ENCODE assay signal across 10 mouse cellular contexts in genomic region chr5:75826283-75827098, GRCm38 (mm10).
DNase-seq lines count a peak whose midpoint lies in the region; ATAC-seq and TF ChIP-seq lines count a peak whose summit lies in the region.
"Had no signal": no experiment of that assay in that cellular context is flagged by ENCODE, and none has a peak within 500 bp of the region (broad histone marks: within the 10 kb centered on the region; RNA-seq: fewer than 3 reads in every experiment).

No protein-coding gene starts in this region.

- H3K27me3 ChIP-seq in lung, embryonic 14.5 days (ENCODE audit: insufficient read depth, low read length): no peaks in the 10 kb centered on the region
- no peaks in the 10 kb centered on the region for H3K27me3 ChIP-seq in liver, embryonic 12.5 days (replicated peaks)
- H3K27me3 ChIP-seq in stomach, embryonic 15.5 days (replicated peaks): no peaks in the 10 kb centered on the region

- WGBS in lung, embryonic 14.5 days: 27% methylated on average over 10 of the region's 10 CpGs
- WGBS in lung, adult 2 months: 19% methylated on average over 10 of the region's 10 CpGs
- WGBS in liver, embryonic 12.5 days (ENCODE audit: insufficient replicate concordance): 7% methylated on average over 10 of the region's 10 CpGs
- WGBS in stomach, embryonic 15.5 days: 48% methylated on average over 10 of the region's 10 CpGs

- H3K4me2 ChIP-seq in lung, embryonic 14.5 days: no peak overlapping the region
- peak overlapping the region; percentile 55 for H3K4me2 ChIP-seq in liver, embryonic 12.5 days
- no peak overlapping the region for H3K4me2 ChIP-seq in stomach, embryonic 15.5 days

- DNase-seq in lung, embryonic 14.5 days: peak; percentile 41
- DNase-seq in lung, adult 2 months: no peak
- peak; percentile 69 for DNase-seq in heart, adult 8-10 months (ENCODE audit: low spot score)
- DNase-seq in frontal cortex, postnatal 14 days (ENCODE audit: low spot score in 2 of 2): no peak
- no peak for DNase-seq in right cerebral cortex, postnatal 14 days
- no peak for DNase-seq in gastrocnemius, postnatal 4 days (ENCODE audit: low spot score in 2 of 2)
- DNase-seq: gastrocnemius, postnatal 10 days; layer of hippocampus, adult 9-11 months had no signal

- H3K36me3 ChIP-seq in lung, embryonic 14.5 days (ENCODE audit: insufficient read depth): no peaks in the 10 kb centered on the region
- H3K36me3 ChIP-seq in liver, embryonic 12.5 days: no peaks in the 10 kb centered on the region
- no peaks in the 10 kb centered on the region for H3K36me3 ChIP-seq in stomach, embryonic 15.5 days

- H3K9me3 ChIP-seq in lung, embryonic 14.5 days (ENCODE audit: low read depth, low read length): no peaks in the 10 kb centered on the region
- H3K9me3 ChIP-seq in liver, embryonic 12.5 days (replicated peaks): no peaks in the 10 kb centered on the region
- no peaks in the 10 kb centered on the region for H3K9me3 ChIP-seq in stomach, embryonic 15.5 days

- no peak for ATAC-seq in lung, embryonic 14.5 days (ENCODE audit: insufficient read depth)
- ATAC-seq in liver, embryonic 12.5 days: peak; percentile 76
- ATAC-seq in stomach, embryonic 15.5 days (ENCODE audit: insufficient read depth, low FRiP score, low read depth): 0 out of 2 replicates have a peak, but pooled peaks have one; percentile 27

- H3K4me1 ChIP-seq in lung, embryonic 14.5 days (ENCODE audit: insufficient read depth): peaks cover 13% of the 10 kb centered on the region
- peaks cover 11% of the 10 kb centered on the region for H3K4me1 ChIP-seq in lung, adult 2 months (ENCODE audit: control insufficient read depth, insufficient read depth, low read length)
- peaks cover 53% of the 10 kb centered on the region for H3K4me1 ChIP-seq in liver, embryonic 12.5 days
- H3K4me1 ChIP-seq in stomach, embryonic 15.5 days: peaks cover 8% of the 10 kb centered on the region

- TF ChIP-seq CTCF in lung, embryonic 14.5 days (IDR thresholded peaks at IDR 0.05; ENCODE audit: low read depth): no peak
- TF ChIP-seq CTCF in lung, adult 2 months (IDR thresholded peaks at IDR 0.05; ENCODE audit: insufficient read depth, low read length): no peak

- no peak for TF ChIP-seq POLR2A in lung, adult 2 months (IDR thresholded peaks at IDR 0.05; ENCODE audit: borderline replicate concordance, extremely low read depth, low read depth, low read length)

- H3K9ac ChIP-seq in lung, embryonic 14.5 days: no peak overlapping the region
- no peak overlapping the region for H3K9ac ChIP-seq in liver, embryonic 12.5 days
- no peak overlapping the region for H3K9ac ChIP-seq in stomach, embryonic 15.5 days

- H3K4me3 ChIP-seq in lung, embryonic 14.5 days (ENCODE audit: low read depth, low read length): no peak overlapping the region
- H3K4me3 ChIP-seq in lung, adult 2 months (replicated peaks; ENCODE audit: extremely low read depth, low read depth, low read length): no peak overlapping the region
- peak overlapping the region; percentile 12; the same call in 1 of the 2 replicates for H3K4me3 ChIP-seq in liver, embryonic 12.5 days
- no peak overlapping the region for H3K4me3 ChIP-seq in stomach, embryonic 15.5 days (replicated peaks)

- H3K27ac ChIP-seq in lung, embryonic 14.5 days (ENCODE audit: low read depth): no peak overlapping the region; the same call in 1 of the 2 replicates
- H3K27ac ChIP-seq in liver, embryonic 12.5 days: peak overlapping the region; percentile 68
- H3K27ac ChIP-seq in stomach, embryonic 15.5 days: no peak overlapping the region

Comparison
In these comparisons a context has a peak if more than half of its experiments do, and no peak if none do; other contexts are left out.
1. DNase-seq: peak in lung, embryonic 14.5 days (single experiment) and heart, adult 8-10 months (single experiment); none in lung, adult 2 months (single experiment), frontal cortex, postnatal 14 days (0 of 2), right cerebral cortex, postnatal 14 days (single experiment) and gastrocnemius, postnatal 4 days (0 of 2).